Mouse (Mus musculus) hindbrain, embryonic 11.5 days (tissue): ENCODE data around the gene Megf11. TPM values are rescaled to one million over a fixed set of nuclear protein-coding genes. Genes with fewer than 3 reads are reported as not detected.

Source experiments
- ATAC-seq: fragments of 200-750 bp; cut with Nextera tagmentation; 2 replicates; pipeline ENCODE4 v1.8.0; 2017; ENCODE audit warnings: mild to moderate bottlenecking, moderate TSS enrichment, moderate library complexity; ENCODE audit not compliant: low FRiP score
- DNase-seq: peaks from one replicate; pipeline ENCODE4 v3.0.0-alpha.2; 2015; ENCODE audit warnings: low spot score
- H3K27ac ChIP-seq: fragments of 300-500 bp; sonication (generic); 2 replicates; pipeline ENCODE4 v1.5.1; 2014; ENCODE audit warnings: mild to moderate bottlenecking, low read depth, low read length
- H3K27me3 ChIP-seq: fragments of 300-500 bp; sonication (generic); 2 replicates; pipeline ENCODE4 v1.6.1; 2014; ENCODE audit warnings: mild to moderate bottlenecking, low read length, moderate library complexity, mixed read lengths; ENCODE audit not compliant: control insufficient read depth, insufficient read depth
- H3K36me3 ChIP-seq: fragments of 300-500 bp; sonication (generic); 2 replicates; pipeline ENCODE4 v1.6.1; 2014; ENCODE audit warnings: mild to moderate bottlenecking, low read length, moderate library complexity, mixed read lengths; ENCODE audit not compliant: control insufficient read depth, insufficient read depth
- H3K4me1 ChIP-seq: fragments of 300-500 bp; sonication (generic); replicated peaks from 2 replicates; pipeline ENCODE4 v1.6.1; 2014; ENCODE audit warnings: low read length, mixed read lengths; ENCODE audit not compliant: control insufficient read depth, insufficient read depth
- H3K4me2 ChIP-seq: fragments of 300-500 bp; sonication (generic); replicated peaks from 2 replicates; pipeline ENCODE4 v1.6.1; 2014; ENCODE audit warnings: mild to moderate bottlenecking, low read depth, low read length
- H3K4me3 ChIP-seq: fragments of 300-500 bp; sonication (generic); 2 replicates; pipeline ENCODE4 v1.5.1; 2014; ENCODE audit warnings: low read depth, low read length
- H3K9ac ChIP-seq: fragments of 300-500 bp; sonication (generic); 2 replicates; pipeline ENCODE4 v1.6.1; 2014; ENCODE audit warnings: low read depth, low read length
- H3K9me3 ChIP-seq: fragments of 300-500 bp; sonication (generic); 2 replicates; pipeline ENCODE4 v1.6.1; 2016; ENCODE audit warnings: low read length; ENCODE audit not compliant: control insufficient read depth
- whole genome bisulfite sequencing: fragments of 180-500 bp; shearing (Covaris S2); extraction: QIAGEN DNeasy Blood & Tissue Kit; methylation state at CpG from one replicate; pipeline ENCODE4 v1.1.7; 2014; 5-methylcytosine and 5-hydroxymethylcytosine counted together
- polyA plus RNA-seq: library from polyadenylated mRNA; unstranded; fragments of >200 nt; fragmentation: Nextera tagmentation; extraction: Ambion mirVana; gene quantifications from 2 replicates; pipeline ENCODE4 v1.2.1, GENCODE M21; 2014

The Megf11 gene
- polyA plus RNA-seq = 4.3 and 5.0 TPM in 2 replicates

- H3K4me3 ChIP-seq = peak within 1 kb of the TSS; percentile 65
- peak within 1 kb of the TSS; percentile 69 for H3K9ac ChIP-seq
- peaks cover 11% of the 10 kb centered on the region for H3K4me1 ChIP-seq
- under 1% methylated on average over 76 of the region's 93 CpGs for WGBS
- peaks cover 39% of the 10 kb centered on the region for H3K27me3 ChIP-seq
- H3K36me3 ChIP-seq = no peaks in the 10 kb centered on the region
- peak within 1 kb of the TSS; percentile 100 for H3K4me2 ChIP-seq
- DNase-seq = peak; percentile 78
- H3K9me3 ChIP-seq = no peaks in the 10 kb centered on the region
- ATAC-seq = peak; percentile 80
- H3K27ac ChIP-seq = no peak within 1 kb of the TSS
Measured at GRCm38 (mm10) chr9:64385511-64386465, at the start of gene Megf11. Gene Megf11 (plus strand): TSS chr9:64385626.

- Histone ChIP-seq H3K9ac (no peak overlapping the region), H3K4me3 (no peak overlapping the region), H3K27me3 (no peaks in the 10 kb centered on the region), H3K9me3 (no peaks in the 10 kb centered on the region), H3K4me2 (no peak overlapping the region), H3K36me3 (no peaks in the 10 kb centered on the region), H3K4me1 (no peaks in the 10 kb centered on the region), H3K27ac (no peak overlapping the region)
- DNase-seq (no peak), ATAC-seq (no peak)
- WGBS = 94% methylated on average over 6 of the region's 6 CpGs
Measured at GRCm38 (mm10) chr9:64335825-64336224, 49.6 kb upstream of the Megf11 start.

DNA sequence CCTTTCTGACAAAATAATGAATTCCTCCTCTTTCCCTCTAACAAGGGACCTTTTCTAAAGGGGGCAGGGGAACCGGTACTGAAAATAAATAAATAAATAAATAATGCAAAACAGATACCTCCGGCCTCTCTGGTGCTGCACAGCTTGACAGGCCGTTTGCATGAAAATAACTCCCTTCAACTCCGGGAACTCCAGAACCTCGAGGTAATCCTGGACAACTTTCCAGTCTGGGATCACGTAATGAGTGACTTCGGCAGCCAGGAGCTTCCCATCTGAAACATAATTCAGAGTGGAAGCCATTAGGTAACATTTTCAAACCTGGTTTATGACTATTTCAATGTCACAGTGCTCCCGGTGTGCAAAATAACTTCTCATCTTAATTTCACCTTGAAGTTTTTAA lies 46.1 kb upstream of the Megf11 start:
- Histone ChIP-seq H3K9ac (no peak overlapping the region), H3K27ac (no peak overlapping the region), H3K4me2 (peak overlapping the region; percentile 78; the same call in 1 of the 2 replicates), H3K36me3 (no peaks in the 10 kb centered on the region), H3K9me3 (no peaks in the 10 kb centered on the region), H3K4me1 (no peaks in the 10 kb centered on the region), H3K27me3 (no peaks in the 10 kb centered on the region), H3K4me3 (no peak overlapping the region)
- peak; percentile 10 for DNase-seq
- no peak for ATAC-seq
- WGBS = 27% methylated on average over 8 of the region's 8 CpGs

DNA sequence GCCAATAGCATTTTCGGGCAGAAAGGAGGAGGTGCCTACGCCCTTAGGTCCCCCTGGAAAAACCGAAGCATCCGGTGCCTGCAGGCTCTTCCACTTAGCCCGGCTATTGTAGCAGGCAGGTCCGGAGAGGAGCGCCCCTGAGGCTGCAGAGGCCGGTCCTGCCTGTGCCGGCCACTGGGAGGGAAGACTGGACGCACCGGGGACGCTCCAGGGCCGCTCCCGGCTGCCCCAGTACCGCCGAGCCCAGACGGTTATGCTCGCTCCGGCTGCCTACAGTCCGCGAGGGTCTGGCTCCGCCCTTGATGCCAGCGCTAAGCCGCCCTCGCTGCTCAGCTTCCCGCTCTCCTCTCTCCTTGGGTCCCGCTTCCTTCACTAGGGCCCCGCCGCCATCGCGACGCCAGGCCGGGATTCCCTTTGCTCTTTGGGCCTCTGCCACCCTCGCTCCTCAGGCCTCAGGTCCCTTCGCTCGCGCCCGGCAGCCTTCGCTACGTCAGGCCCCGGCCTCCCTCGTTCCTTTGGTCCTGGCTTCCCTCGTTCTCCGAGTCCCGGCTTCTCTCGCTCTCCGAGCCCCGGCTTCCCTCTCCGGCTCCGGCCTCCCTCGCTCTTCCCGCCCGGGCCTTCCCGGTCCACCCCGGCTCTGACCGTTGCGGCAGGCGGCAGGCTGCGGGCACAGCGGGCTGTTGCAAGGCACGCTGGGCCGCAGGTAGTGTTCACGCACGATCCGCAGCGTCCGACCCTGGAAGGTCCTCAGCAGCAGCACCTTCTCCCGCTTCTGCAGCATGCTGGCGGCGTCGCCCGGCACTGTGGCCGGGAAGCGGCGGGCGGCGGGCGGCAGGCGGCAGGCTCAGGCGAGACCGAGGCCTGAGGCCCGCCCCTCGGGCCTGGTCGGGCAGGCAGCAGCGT lies 44.8 kb upstream of the Megf11 start:
- Histone ChIP-seq H3K9me3 (no peaks in the 10 kb centered on the region), H3K27ac (peak overlapping the region; percentile 99), H3K4me2 (peak overlapping the region; percentile 78), H3K36me3 (no peaks in the 10 kb centered on the region), H3K4me1 (no peaks in the 10 kb centered on the region), H3K27me3 (no peaks in the 10 kb centered on the region), H3K9ac (peak overlapping the region; percentile 100), H3K4me3 (peak overlapping the region; percentile 63)
- DNase-seq = peak; percentile 83
- under 1% methylated on average over 84 of the region's 85 CpGs for WGBS
- ATAC-seq = peak; percentile 92

- Histone ChIP-seq H3K4me1 (no peaks in the 10 kb centered on the region), H3K4me3 (peak within 1 kb of the TSS; percentile 63), H3K4me2 (peak within 1 kb of the TSS; percentile 78), H3K9ac (peak within 1 kb of the TSS; percentile 100), H3K27ac (peak within 1 kb of the TSS; percentile 99), H3K9me3 (no peaks in the 10 kb centered on the region), H3K27me3 (no peaks in the 10 kb centered on the region), H3K36me3 (no peaks in the 10 kb centered on the region)
- DNase-seq (no peak), ATAC-seq (0 out of 2 replicates have a peak, but pooled peaks have one; percentile 9)
- WGBS = 15% methylated on average over 16 of the region's 16 CpGs
Measured at GRCm38 (mm10) chr9:64341254-64341566, 44.2 kb upstream of the Megf11 start, which contains the start of gene Dis3l. Gene Dis3l (minus strand): TSS chr9:64341288.

GRCm38 (mm10) chr9:64341671-64342070 lies 43.8 kb upstream of the Megf11 start:
- 85% methylated on average over 8 of the region's 8 CpGs for whole genome bisulfite sequencing
- Histone ChIP-seq H3K27ac (no peak overlapping the region), H3K9ac (no peak overlapping the region), H3K36me3 (no peaks in the 10 kb centered on the region), H3K4me2 (0 out of 2 replicates have a peak overlapping the region, but pooled peaks have one; percentile 78), H3K27me3 (no peaks in the 10 kb centered on the region), H3K4me3 (no peak overlapping the region), H3K4me1 (no peaks in the 10 kb centered on the region), H3K9me3 (no peaks in the 10 kb centered on the region)
- DNase-seq = no peak
- ATAC-seq = no peak

GRCm38 (mm10) chr9:64343656-64344055 lies 41.8 kb upstream of the Megf11 start:
- Histone ChIP-seq H3K9ac (no peak overlapping the region), H3K4me1 (no peaks in the 10 kb centered on the region), H3K4me2 (no peak overlapping the region), H3K27ac (no peak overlapping the region), H3K4me3 (no peak overlapping the region), H3K27me3 (no peaks in the 10 kb centered on the region), H3K36me3 (no peaks in the 10 kb centered on the region), H3K9me3 (no peaks in the 10 kb centered on the region)
- 96% methylated on average over 2 of the region's 2 CpGs for WGBS
- ATAC-seq = no peak
- no peak for DNase-seq

GRCm38 (mm10) chr9:64345931-64346330 lies 39.5 kb upstream of the Megf11 start:
- ATAC-seq = no peak
- DNase-seq = no peak

More at GRCm38 (mm10) chr9:64345931-64346330, 39.5 kb upstream of the Megf11 start:
- Histone ChIP-seq H3K4me3 (no peak overlapping the region), H3K36me3 (no peaks in the 10 kb centered on the region), H3K27ac (no peak overlapping the region), H3K4me1 (no peaks in the 10 kb centered on the region), H3K4me2 (no peak overlapping the region), H3K9ac (no peak overlapping the region), H3K27me3 (no peaks in the 10 kb centered on the region), H3K9me3 (no peaks in the 10 kb centered on the region)
- WGBS = 68% methylated on average over 5 of the region's 5 CpGs
